Mouse (Mus musculus) neural tube, embryonic 13.5 days (tissue): ENCODE data around the gene Kbtbd2. TPM values are rescaled to one million over a fixed set of nuclear protein-coding genes. Genes with fewer than 3 reads are reported as not detected.

Experiments
- ATAC-seq: fragments of 200-750 bp; cut with Nextera tagmentation; 2 replicates; pipeline ENCODE4 v1.8.0; 2017; ENCODE audit warnings: low read depth, mild to moderate bottlenecking, moderate TSS enrichment, moderate library complexity
- H3K27ac ChIP-seq: fragments of 300-500 bp; sonication (generic); replicated peaks from 2 replicates; pipeline ENCODE4 v1.5.1; 2015; ENCODE audit warnings: moderate library complexity, mild to moderate bottlenecking, inconsistent platforms
- H3K27me3 ChIP-seq: fragments of 300-500 bp; sonication (generic); 2 replicates; pipeline ENCODE4 v1.6.1; 2015; ENCODE audit warnings: mild to moderate bottlenecking, inconsistent platforms
- H3K36me3 ChIP-seq: fragments of 300-500 bp; sonication (generic); 2 replicates; pipeline ENCODE4 v1.6.1; 2015; ENCODE audit warnings: mild to moderate bottlenecking, inconsistent platforms
- H3K4me1 ChIP-seq: fragments of 300-500 bp; sonication (generic); replicated peaks from 2 replicates; pipeline ENCODE4 v1.6.1; 2015; ENCODE audit warnings: inconsistent platforms
- H3K4me2 ChIP-seq: fragments of 300-500 bp; sonication (generic); 2 replicates; pipeline ENCODE4 v1.6.1; 2015; ENCODE audit warnings: inconsistent platforms, mild to moderate bottlenecking, moderate library complexity
- H3K4me3 ChIP-seq: fragments of 300-500 bp; sonication (generic); 2 replicates; pipeline ENCODE4 v1.5.1; 2015; ENCODE audit warnings: mild to moderate bottlenecking, inconsistent platforms
- H3K9ac ChIP-seq: fragments of 300-500 bp; sonication (generic); 2 replicates; pipeline ENCODE4 v1.6.1; 2015; ENCODE audit warnings: moderate library complexity, mild to moderate bottlenecking, inconsistent platforms
- H3K9me3 ChIP-seq: fragments of 300-500 bp; sonication (generic); 2 replicates; pipeline ENCODE4 v1.6.1; 2016; ENCODE audit warnings: inconsistent platforms
- WGBS: fragments of 180-500 bp; shearing (Covaris S2); methylation state at CpG from one replicate; pipeline ENCODE4 v1.1.7; 2015; 5-methylcytosine and 5-hydroxymethylcytosine counted together
- polyA plus RNA-seq: library from polyadenylated mRNA; unstranded; fragments of >200 nt; fragmentation: Nextera tagmentation; extraction: Ambion mirVana; gene quantifications from 2 replicates; pipeline ENCODE4 v1.2.1, GENCODE M21; 2015

Gene Kbtbd2
- polyA plus RNA-seq, 1 experiment from 2014 or later: 35.3 TPM

DNA sequence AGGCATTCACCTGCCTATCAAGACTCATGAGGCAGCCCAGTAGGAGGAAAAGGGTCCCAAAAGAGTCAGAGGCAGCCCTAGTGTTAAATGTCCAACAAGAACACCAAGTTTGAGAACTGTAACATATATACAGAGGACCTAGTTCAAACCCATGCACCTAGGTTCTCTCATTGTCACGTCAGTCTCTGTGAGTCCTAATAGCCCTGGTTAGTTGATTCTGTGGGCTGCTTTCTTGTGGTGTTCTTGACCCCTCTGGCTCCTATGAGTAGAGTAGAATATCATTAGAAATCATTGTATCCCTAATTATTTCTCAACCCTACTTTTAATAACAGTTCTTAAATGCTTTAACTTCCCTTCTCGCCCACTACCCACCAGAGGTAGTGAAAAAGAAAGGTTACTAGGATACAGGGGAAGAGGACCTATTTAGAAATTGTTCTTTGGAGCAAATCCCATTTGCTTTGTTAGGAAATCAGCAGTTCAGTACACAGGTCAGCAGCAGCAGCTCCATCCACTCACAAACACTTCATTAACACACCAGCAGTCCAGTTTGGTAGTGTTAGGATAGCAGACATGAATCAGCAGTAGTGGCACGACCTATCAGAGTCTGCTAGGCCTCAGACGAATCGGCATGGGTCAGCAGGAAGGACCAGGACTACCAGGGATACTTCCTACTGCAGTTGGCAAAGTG lies 21.0 kb upstream of the Kbtbd2 start:
- no peak overlapping the region for H3K4me2 ChIP-seq
- 79% methylated on average over 5 of the region's 5 CpGs for WGBS
- ATAC-seq: no peak
- H3K27me3 ChIP-seq: no peaks in the 10 kb centered on the region
- no peaks in the 10 kb centered on the region for H3K9me3 ChIP-seq
- no peak overlapping the region for H3K9ac ChIP-seq
- H3K4me3 ChIP-seq: no peak overlapping the region
- H3K36me3 ChIP-seq: no peaks in the 10 kb centered on the region
- no peak overlapping the region for H3K27ac ChIP-seq
- no peaks in the 10 kb centered on the region for H3K4me1 ChIP-seq

DNA sequence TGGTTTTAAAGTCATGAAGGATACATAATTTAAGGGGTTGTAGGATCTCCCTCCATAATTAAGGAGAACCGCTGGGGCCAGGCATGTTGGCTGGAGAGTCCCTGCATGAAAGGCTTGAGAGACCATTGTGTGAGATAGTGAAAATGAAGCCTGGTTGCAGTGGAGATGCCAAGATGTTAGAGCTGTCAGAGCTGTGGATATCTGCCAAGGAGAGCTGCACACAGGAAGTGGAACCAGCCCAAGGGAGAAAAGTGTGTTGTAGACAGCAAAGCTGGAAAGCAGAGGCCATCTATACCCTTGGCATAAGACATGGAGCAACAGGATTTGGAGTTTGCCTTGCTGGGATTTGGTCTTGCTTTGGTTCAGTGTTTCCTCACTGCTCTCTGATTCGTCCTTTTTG lies 15.7 kb upstream of the Kbtbd2 start:
- H3K36me3 ChIP-seq: no peaks in the 10 kb centered on the region
- no peak overlapping the region for H3K4me3 ChIP-seq
- H3K4me1 ChIP-seq: 0 out of 2 replicates have a peak, but pooled peaks cover 3% of the 10 kb centered on the region
- no peak for ATAC-seq
- no peak overlapping the region for H3K4me2 ChIP-seq
- no peak overlapping the region for H3K27ac ChIP-seq
- WGBS: 56% methylated on average over 2 of the region's 2 CpGs
- no peak overlapping the region for H3K9ac ChIP-seq
- 0 out of 2 replicates have a peak, but pooled peaks cover 4% of the 10 kb centered on the region for H3K9me3 ChIP-seq
- no peaks in the 10 kb centered on the region for H3K27me3 ChIP-seq

DNA sequence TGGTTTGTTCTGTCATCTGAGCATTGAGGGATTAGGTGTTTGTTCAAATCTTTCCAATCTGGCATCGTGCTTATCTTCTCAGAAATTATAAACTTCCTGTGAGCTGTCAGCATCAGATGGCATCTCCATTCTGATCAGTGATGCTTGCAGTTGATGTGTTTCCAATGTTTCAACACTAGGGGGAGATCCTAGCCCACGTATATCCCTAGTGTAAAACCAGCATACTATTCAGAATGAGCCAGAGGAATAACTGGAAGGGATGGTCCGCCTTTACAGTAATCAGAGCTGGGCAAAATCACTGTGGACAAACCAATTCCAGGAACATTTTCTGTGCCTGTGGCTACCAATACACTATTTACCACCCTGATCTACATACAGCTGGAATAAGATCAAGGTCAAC lies 11.0 kb upstream of the Kbtbd2 start:
- Histone ChIP-seq H3K4me1 (0 out of 2 replicates have a peak, but pooled peaks cover 3% of the 10 kb centered on the region), H3K27ac (no peak overlapping the region), H3K27me3 (no peaks in the 10 kb centered on the region), H3K36me3 (no peaks in the 10 kb centered on the region), H3K9ac (no peak overlapping the region), H3K4me2 (no peak overlapping the region), H3K4me3 (no peak overlapping the region), H3K9me3 (0 out of 2 replicates have a peak, but pooled peaks cover 4% of the 10 kb centered on the region)
- WGBS: 13% methylated on average over 3 of the region's 3 CpGs
- ATAC-seq: peak; percentile 93

DNA sequence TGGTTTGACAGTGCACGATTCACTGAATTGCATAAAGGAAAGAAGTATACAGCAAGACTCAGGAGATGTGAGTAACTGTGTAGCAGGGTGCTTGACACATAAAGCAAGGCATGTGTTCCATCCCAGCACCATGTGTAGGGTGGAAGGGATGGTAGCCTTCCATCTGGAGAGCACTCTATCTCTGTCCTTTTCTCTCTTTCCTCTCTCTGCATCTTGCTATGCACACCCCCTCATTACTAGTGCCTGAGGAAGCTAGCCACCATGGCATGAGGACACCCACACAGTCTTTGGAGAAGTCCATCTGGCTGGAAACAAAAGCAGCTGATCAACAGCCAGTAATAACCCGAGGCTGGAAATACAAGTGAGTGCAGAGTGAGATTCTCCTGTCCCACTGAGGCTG lies 8.6 kb upstream of the Kbtbd2 start:
- no peak overlapping the region for H3K27ac ChIP-seq
- H3K4me1 ChIP-seq: no peaks in the 10 kb centered on the region
- H3K4me3 ChIP-seq: no peak overlapping the region
- no peaks in the 10 kb centered on the region for H3K36me3 ChIP-seq
- ATAC-seq: no peak
- no peaks in the 10 kb centered on the region for H3K27me3 ChIP-seq
- H3K4me2 ChIP-seq: no peak overlapping the region
- no peaks in the 10 kb centered on the region for H3K9me3 ChIP-seq
- 68% methylated on average over 2 of the region's 2 CpGs for WGBS
- H3K9ac ChIP-seq: no peak overlapping the region

DNA sequence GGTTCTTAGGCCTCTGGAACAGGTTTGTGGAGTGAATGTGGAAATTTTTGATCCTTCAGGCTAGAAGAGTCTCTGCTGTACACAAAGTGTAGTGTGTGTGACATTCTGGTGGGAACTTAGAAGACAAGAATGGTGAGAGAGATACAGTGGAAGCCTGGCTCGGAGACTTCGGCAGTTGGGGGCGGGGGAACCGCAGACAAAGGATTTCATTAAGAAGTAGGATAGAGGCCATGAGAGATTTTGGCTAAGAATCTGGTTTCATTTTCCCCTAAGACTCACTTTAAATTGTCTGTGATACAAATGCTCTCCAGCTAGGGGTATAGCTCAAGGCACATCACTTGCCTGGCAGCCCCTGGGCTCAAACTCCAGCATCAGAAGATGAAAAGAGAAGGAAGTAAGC lies 7.4 kb upstream of the Kbtbd2 start:
- Histone ChIP-seq H3K4me3 (no peak overlapping the region), H3K27me3 (no peaks in the 10 kb centered on the region), H3K4me2 (no peak overlapping the region), H3K27ac (no peak overlapping the region), H3K4me1 (no peaks in the 10 kb centered on the region), H3K9ac (no peak overlapping the region), H3K36me3 (no peaks in the 10 kb centered on the region), H3K9me3 (no peaks in the 10 kb centered on the region)
- WGBS: 81% methylated on average over 4 of the region's 4 CpGs
- no peak for ATAC-seq

DNA sequence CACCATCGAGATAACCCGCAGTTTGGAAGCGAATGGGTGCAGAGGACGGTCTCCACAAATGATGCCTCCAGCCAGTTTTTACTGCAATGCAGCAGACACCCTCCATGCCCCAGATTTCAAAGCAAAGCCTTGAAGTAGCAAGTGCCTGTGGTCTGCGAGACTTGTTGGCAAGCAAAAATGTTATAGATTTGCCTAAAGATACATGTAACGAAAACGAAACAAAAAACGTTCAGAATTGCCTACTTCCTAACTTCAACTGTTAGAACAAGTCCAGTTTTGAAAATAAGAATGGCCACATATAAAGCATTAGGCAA lies 496 bp upstream of the Kbtbd2 start:
- Histone ChIP-seq H3K9me3 (no peaks in the 10 kb centered on the region), H3K4me1 (peaks cover 36% of the 10 kb centered on the region), H3K27ac (peak overlapping the region; percentile 99), H3K36me3 (no peaks in the 10 kb centered on the region), H3K27me3 (no peaks in the 10 kb centered on the region), H3K4me3 (peak overlapping the region; percentile 81), H3K4me2 (peak overlapping the region; percentile 59), H3K9ac (peak overlapping the region; percentile 93)
- ATAC-seq: no peak
- WGBS: 15% methylated on average over 8 of the region's 8 CpGs

DNA sequence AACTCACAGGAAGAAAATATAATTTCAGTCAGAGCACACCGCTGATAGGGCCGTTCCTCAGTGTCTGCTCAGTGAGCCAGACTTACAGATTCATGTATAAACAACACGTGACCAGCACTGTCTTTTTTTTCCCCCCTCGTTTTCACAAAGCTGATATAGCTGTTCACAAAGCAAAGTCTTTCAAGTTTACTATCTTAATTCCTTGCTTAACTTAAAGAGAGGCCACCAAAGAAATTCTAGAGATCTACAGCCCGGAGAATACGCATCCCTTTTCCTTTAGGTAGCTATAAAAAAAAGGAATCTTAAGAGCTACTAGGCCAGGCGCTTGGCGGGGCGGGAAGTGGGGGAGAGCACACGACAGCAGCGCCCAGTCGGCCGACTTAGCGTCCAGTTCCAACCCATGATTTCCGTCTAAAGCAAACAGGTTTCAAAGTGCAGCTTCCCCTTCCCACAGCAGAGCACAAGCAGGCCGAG lies 908 bp downstream of the Kbtbd2 start:
- no peaks in the 10 kb centered on the region for H3K9me3 ChIP-seq
- peak; percentile 30 for ATAC-seq
- peak overlapping the region; percentile 59 for H3K4me2 ChIP-seq

DNA sequence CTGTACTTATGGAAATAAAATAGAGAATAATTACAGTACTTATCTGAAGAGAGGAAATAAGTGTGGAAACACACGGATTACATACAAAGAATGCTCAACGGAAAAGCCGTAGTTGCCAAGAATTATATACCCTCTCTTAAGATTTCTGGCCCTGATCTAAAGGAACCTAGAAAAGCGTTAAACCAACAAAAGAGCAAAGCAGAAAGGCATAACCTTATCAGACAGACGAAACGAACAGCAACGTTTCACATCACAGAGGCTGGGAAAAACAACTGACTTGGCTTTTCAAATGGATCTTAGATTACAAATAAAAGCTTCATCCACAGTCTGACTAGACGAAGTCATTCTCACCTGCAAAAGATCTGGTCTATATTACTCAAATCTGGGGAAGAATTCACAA lies 1.4 kb downstream of the Kbtbd2 start:
- H3K4me1 ChIP-seq: peaks cover 36% of the 10 kb centered on the region
- no peak for ATAC-seq
- no peaks in the 10 kb centered on the region for H3K36me3 ChIP-seq
- peak overlapping the region; percentile 81 for H3K4me3 ChIP-seq
- peak overlapping the region; percentile 93 for H3K9ac ChIP-seq
- no peaks in the 10 kb centered on the region for H3K27me3 ChIP-seq
- 10% methylated on average over 8 of the region's 8 CpGs for WGBS
- no peaks in the 10 kb centered on the region for H3K9me3 ChIP-seq
- H3K27ac ChIP-seq: peak overlapping the region; percentile 99; the same call in 1 of the 2 replicates
- peak overlapping the region; percentile 59 for H3K4me2 ChIP-seq

More for the DNA sequence above, 908 bp downstream of the Kbtbd2 start:
- Histone ChIP-seq H3K4me1 (peaks cover 36% of the 10 kb centered on the region), H3K27ac (peak overlapping the region; percentile 99), H3K9ac (peak overlapping the region; percentile 93), H3K4me3 (peak overlapping the region; percentile 81), H3K36me3 (no peaks in the 10 kb centered on the region), H3K27me3 (no peaks in the 10 kb centered on the region)
- under 1% methylated on average over 16 of the region's 16 CpGs for WGBS

DNA sequence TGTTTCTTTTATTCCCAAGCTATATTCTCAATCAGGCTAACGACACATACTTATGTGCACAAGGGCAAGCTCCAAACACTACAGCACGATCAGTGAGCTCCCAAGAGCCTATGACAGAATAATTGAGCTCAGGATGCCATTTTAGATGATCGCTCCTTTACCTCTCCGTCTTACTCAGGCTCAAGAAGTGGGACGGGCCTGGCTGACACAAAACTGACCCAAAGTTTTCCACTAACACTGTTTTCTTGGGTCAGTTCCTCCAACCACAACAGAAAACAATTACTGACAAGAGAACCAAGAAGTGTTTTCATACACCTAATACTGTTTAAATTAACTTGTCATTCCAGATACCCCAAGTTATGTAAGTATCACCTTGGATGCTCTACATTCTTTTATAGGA lies 2.8 kb downstream of the Kbtbd2 start:
- ATAC-seq: no peak
- WGBS: 89% methylated on average over 5 of the region's 5 CpGs
- Histone ChIP-seq H3K27ac (no peak overlapping the region), H3K27me3 (no peaks in the 10 kb centered on the region), H3K4me3 (no peak overlapping the region), H3K4me1 (peaks cover 40% of the 10 kb centered on the region), H3K4me2 (peak overlapping the region; percentile 59), H3K9ac (no peak overlapping the region), H3K36me3 (no peaks in the 10 kb centered on the region), H3K9me3 (no peaks in the 10 kb centered on the region)

DNA sequence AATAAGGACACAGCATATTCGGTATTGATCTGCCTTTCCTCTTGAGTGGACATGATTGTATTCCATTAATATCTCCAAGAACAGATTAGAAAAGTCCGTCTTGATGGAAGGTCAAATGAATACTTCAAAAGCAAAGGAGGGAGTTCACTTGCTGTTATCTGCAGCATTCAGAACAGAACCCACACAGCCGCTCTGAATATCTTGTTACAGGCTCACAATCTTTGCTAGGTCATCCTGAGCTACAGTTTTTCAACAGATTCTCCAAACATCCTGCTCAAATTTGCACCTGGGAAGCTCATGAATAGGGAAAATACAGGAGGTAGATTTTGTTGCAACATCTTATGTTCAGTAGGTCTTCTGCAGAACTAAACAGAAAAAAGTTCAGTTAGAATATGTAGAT lies 8.3 kb downstream of the Kbtbd2 start:
- Histone ChIP-seq H3K9ac (no peak overlapping the region), H3K4me1 (peaks cover 20% of the 10 kb centered on the region), H3K27ac (no peak overlapping the region), H3K36me3 (peaks cover 24% of the 10 kb centered on the region), H3K4me2 (no peak overlapping the region), H3K9me3 (no peaks in the 10 kb centered on the region), H3K4me3 (no peak overlapping the region), H3K27me3 (no peaks in the 10 kb centered on the region)
- no peak for ATAC-seq
- 90% methylated on average over 3 of the region's 3 CpGs for WGBS

DNA sequence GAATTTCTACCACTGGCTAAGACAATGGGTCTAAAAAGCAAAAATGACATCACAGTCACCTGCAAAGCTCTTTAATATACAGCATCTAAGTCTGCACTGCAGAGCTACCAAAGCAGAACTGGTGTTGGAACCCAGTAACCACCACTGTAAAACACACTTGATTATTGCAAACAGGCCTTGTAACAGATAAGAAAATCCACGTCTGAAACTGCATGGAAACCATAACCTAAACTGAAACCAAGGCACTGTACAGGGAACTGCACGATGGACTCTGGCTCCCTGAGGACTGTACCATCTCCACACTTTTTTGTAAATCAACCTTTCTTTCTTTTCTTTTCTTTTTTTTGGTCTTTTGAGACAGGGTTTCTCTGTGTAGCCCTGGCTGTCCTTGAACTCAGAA lies 9.9 kb downstream of the Kbtbd2 start:
- Histone ChIP-seq H3K4me2 (no peak overlapping the region), H3K4me1 (peaks cover 12% of the 10 kb centered on the region; the same call in 1 of the 2 replicates), H3K9ac (no peak overlapping the region), H3K36me3 (peaks cover 34% of the 10 kb centered on the region), H3K27me3 (no peaks in the 10 kb centered on the region), H3K4me3 (no peak overlapping the region), H3K27ac (no peak overlapping the region), H3K9me3 (no peaks in the 10 kb centered on the region)
- 94% methylated on average over 2 of the region's 2 CpGs for WGBS
- ATAC-seq: no peak

DNA sequence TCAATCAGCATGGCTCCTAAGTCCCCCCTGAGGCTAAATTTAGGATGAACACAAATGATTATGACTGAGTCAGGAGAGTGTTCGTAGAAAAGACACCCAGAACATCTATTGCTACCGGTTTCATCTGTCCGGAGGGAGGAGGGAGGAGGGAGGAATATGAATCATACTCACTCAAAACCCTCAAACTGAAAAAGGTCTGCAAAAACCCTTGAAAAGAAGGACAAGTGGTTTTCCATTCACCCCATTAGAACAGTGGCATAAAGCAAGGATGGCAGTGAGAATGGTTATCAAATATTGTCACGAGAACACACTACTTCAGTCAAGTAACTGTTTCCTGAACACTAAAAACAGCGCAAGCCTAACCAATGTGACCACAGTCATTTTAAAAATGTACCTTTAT lies 12.5 kb downstream of the Kbtbd2 start:
- no peak for ATAC-seq
- Histone ChIP-seq H3K27me3 (no peaks in the 10 kb centered on the region), H3K4me1 (0 out of 2 replicates have a peak, but pooled peaks cover 8% of the 10 kb centered on the region), H3K36me3 (peaks cover 46% of the 10 kb centered on the region), H3K4me2 (no peak overlapping the region), H3K9me3 (no peaks in the 10 kb centered on the region), H3K4me3 (no peak overlapping the region), H3K27ac (no peak overlapping the region), H3K9ac (no peak overlapping the region)
- 85% methylated on average over 5 of the region's 5 CpGs for WGBS
